Mouse (Mus musculus): ENCODE data around the gene Nup43. TPM values are rescaled to one million over a fixed set of nuclear protein-coding genes. Genes with fewer than 3 reads are reported as not detected.
"Not testable (repeated sequence)": the region's sequence is repeated elsewhere in the genome, so short reads cannot be mapped to it uniquely, and the experiment has no call there.

The Nup43 gene
- 30.3 and 30.5 TPM in 2 replicates for polyA plus RNA-seq (2015; fragmentation: Nextera tagmentation; extraction: Ambion mirVana)

DNA sequence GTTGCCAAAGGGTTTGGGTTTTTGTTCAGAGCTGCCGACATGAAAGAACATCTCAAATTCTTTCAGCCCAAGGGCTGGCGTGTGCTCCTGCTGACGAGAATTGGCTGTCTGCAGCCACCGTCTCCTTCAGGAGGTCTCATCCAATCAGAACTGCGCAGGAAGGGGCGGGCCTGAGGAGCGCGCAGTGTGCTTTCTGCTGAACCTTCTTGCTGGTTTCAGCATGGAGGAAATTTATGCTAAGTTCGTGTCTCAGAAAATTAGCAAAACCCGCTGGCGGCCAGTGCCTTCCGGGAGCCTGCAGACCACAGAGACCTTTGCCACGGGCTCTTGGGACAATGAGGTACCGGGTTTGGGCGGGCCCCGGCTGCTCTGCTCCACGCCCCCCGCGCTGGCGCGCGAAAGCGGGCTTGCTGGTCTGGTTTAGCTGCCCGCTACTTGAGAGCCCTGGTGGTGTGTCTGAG lies at the start of gene Nup43:
TSS of gene Nup43 (plus strand) at position 162 of the 461 bp plus-strand sequence.
- peak; percentile 87 for ATAC-seq
- Histone ChIP-seq H3K27me3 (replicated peaks; ENCODE audit: control insufficient read depth, insufficient read depth, low read length) (no peaks in the 10 kb centered on the region), H3K9ac (ENCODE audit: low read depth, low read length) (peak within 1 kb of the TSS; percentile 73), H3K27ac (ENCODE audit: low read depth, low read length) (peak within 1 kb of the TSS; percentile 78), H3K4me3 (ENCODE audit: low read length) (peak within 1 kb of the TSS; percentile 67), H3K36me3 (ENCODE audit: control insufficient read depth, insufficient read depth, low read length) (peaks cover 6% of the 10 kb centered on the region), H3K4me1 (ENCODE audit: control insufficient read depth, insufficient read depth, low read depth, low read length) (peaks cover 10% of the 10 kb centered on the region), H3K9me3 (ENCODE audit: control insufficient read depth, low read length) (no peaks in the 10 kb centered on the region), H3K4me2 (ENCODE audit: low read length) (peak within 1 kb of the TSS; percentile 68)
- 0% methylated on average over 24 of the region's 24 CpGs for WGBS

DNA sequence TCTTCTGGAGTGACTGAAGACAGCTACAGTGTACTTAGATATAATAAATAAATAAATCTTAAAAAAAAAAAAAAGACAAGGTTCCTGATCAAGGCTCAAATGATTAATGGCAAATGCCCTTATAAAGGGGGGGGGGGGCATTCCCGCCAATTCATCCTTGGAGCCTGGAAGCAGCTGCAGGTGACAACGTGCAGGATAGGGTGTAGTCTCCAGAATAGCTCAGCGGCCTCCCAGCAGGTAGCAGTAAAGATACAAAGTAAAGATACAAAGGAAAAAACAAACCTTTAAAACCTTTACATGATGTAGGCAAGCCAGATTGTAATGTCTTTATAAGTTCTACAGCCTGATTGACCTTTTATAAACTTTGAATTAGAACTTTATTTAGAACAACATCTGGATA lies 49.7 kb upstream of the Nup43 start:
- H3K4me2 ChIP-seq (ENCODE audit: low read length); H3K27ac ChIP-seq (ENCODE audit: low read depth, low read length); H3K9me3 ChIP-seq (ENCODE audit: control insufficient read depth, low read length); ATAC-seq; H3K36me3 ChIP-seq (ENCODE audit: control insufficient read depth, insufficient read depth, low read length); H3K27me3 ChIP-seq (replicated peaks; ENCODE audit: control insufficient read depth, insufficient read depth, low read length); H3K9ac ChIP-seq (ENCODE audit: low read depth, low read length); H3K4me1 ChIP-seq (ENCODE audit: control insufficient read depth, insufficient read depth, low read depth, low read length); H3K4me3 ChIP-seq (ENCODE audit: low read length): not testable (repeated sequence)
- 38% methylated on average over 3 of the region's 3 CpGs for WGBS

DNA sequence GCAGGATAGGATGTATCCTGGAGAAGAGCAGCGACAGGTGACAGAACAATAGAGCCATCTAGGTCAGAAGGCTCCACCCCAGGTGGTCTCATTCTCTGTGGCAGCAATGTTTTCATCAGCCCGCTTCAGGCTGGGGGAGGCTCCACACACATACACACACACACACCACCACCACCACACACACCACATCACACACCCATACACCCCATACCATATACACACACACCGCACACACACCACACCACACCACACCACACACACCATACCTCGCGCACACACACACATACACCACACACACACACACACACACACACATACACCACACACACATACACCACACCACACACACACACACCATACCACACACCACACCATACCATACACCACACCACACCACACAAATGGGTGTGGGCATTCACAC lies 47.5 kb upstream of the Nup43 start:
- Histone ChIP-seq H3K9ac (ENCODE audit: low read depth, low read length) (no peak overlapping the region), H3K36me3 (ENCODE audit: control insufficient read depth, insufficient read depth, low read length) (peaks cover 3% of the 10 kb centered on the region), H3K4me3 (ENCODE audit: low read length) (no peak overlapping the region), H3K9me3 (ENCODE audit: control insufficient read depth, low read length) (peaks cover 2% of the 10 kb centered on the region), H3K4me1 (ENCODE audit: control insufficient read depth, insufficient read depth, low read depth, low read length) (no peaks in the 10 kb centered on the region), H3K4me2 (ENCODE audit: low read length) (no peak overlapping the region), H3K27me3 (replicated peaks; ENCODE audit: control insufficient read depth, insufficient read depth, low read length) (no peaks in the 10 kb centered on the region), H3K27ac (ENCODE audit: low read depth, low read length) (no peak overlapping the region)
- no peak for ATAC-seq
- 74% methylated on average over 5 of the region's 5 CpGs for WGBS

DNA sequence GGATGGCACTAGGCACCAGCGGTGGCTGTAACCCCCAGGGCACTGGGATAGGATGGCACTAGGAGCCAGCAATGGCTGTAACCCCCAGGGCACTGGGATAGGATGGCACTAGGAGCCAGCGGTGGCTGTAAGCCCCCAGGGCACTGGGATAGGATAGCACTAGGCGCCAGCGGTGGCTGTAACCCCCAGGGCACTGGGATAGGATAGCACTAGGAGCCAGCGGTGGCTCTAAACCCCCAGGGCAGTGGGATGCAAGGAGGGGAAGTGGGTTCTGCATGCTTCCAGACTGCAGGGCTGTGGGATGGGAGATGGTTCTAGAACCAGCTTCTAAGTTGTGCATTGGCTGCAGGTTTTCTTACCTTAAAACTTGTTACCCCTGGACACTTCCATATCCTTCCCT lies 46.6 kb upstream of the Nup43 start:
- WGBS: 62% methylated on average over 5 of the region's 5 CpGs

DNA sequence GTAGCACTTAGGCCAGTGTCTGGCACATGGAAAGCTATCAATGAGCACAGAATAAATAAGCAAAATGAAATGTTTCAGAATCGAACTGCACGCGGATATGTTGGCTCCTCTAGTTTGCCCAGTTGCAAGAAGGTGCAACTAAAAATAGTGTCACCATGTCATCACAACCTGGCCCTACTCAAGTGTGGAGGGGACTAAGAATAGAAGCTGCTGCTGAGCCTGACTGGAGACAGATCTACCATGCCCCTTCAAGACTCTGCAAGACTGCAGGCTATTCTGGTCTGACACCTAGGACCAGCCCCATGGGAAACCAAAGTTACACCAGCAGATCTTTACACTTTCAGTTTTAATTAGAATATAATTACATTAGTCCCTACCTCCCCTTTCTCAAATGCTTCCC lies 44.9 kb upstream of the Nup43 start:
- H3K9me3 ChIP-seq (ENCODE audit: control insufficient read depth, low read length): no peaks in the 10 kb centered on the region
- no peak overlapping the region for H3K27ac ChIP-seq (ENCODE audit: low read depth, low read length)
- 89% methylated on average over 3 of the region's 3 CpGs for WGBS
- no peaks in the 10 kb centered on the region for H3K27me3 ChIP-seq (replicated peaks; ENCODE audit: control insufficient read depth, insufficient read depth, low read length)
- H3K4me2 ChIP-seq (ENCODE audit: low read length): no peak overlapping the region
- no peak overlapping the region for H3K9ac ChIP-seq (ENCODE audit: low read depth, low read length)
- peaks cover 3% of the 10 kb centered on the region for H3K36me3 ChIP-seq (ENCODE audit: control insufficient read depth, insufficient read depth, low read length)
- no peak for ATAC-seq
- no peaks in the 10 kb centered on the region for H3K4me1 ChIP-seq (ENCODE audit: control insufficient read depth, insufficient read depth, low read depth, low read length)
- no peak overlapping the region for H3K4me3 ChIP-seq (ENCODE audit: low read length)

More for the DNA sequence above, 46.6 kb upstream of the Nup43 start:
- Histone ChIP-seq H3K9me3 (ENCODE audit: control insufficient read depth, low read length) (no peaks in the 10 kb centered on the region), H3K36me3 (ENCODE audit: control insufficient read depth, insufficient read depth, low read length) (peaks cover 2% of the 10 kb centered on the region), H3K4me3 (ENCODE audit: low read length) (no peak overlapping the region), H3K27me3 (replicated peaks; ENCODE audit: control insufficient read depth, insufficient read depth, low read length) (no peaks in the 10 kb centered on the region), H3K4me2 (ENCODE audit: low read length) (no peak overlapping the region), H3K27ac (ENCODE audit: low read depth, low read length) (no peak overlapping the region), H3K4me1 (ENCODE audit: control insufficient read depth, insufficient read depth, low read depth, low read length) (no peaks in the 10 kb centered on the region), H3K9ac (ENCODE audit: low read depth, low read length) (no peak overlapping the region)
- ATAC-seq: no peak

DNA sequence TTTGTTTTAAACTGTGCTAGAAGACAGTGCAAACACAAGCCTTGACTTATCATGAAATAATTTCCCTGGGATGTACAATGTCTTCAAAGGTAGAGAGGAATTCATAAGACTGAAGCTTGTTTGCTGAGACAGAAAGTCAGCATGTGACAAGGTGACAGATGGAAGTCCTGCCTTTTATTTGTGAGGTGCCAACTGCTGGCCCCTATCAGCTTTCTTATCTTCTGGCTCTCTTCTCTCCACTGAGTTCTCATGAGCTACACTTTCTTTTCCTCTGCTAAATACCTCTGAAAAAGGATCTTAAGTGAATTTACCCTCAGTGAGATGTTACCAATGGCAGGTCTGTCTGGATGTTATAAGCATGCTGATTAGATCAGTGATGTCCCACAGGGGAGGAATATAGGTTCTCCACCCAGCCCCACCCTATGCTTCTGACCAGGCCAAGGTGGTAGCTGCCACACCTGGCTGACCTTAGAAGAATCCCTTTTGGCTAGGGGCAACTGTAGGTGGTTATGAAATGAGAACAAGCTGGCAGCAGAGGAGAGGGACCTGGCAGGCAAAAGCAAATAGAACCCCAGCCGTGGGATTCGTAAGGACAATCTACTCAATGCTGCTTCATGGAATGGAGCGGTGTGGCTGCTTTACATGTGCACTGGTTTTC lies 43.3 kb upstream of the Nup43 start:
- H3K27me3 ChIP-seq (replicated peaks; ENCODE audit: control insufficient read depth, insufficient read depth, low read length): no peaks in the 10 kb centered on the region
- no peak overlapping the region for H3K9ac ChIP-seq (ENCODE audit: low read depth, low read length)
- no peak overlapping the region for H3K4me3 ChIP-seq (ENCODE audit: low read length)
- H3K36me3 ChIP-seq (ENCODE audit: control insufficient read depth, insufficient read depth, low read length): peaks cover 6% of the 10 kb centered on the region
- H3K9me3 ChIP-seq (ENCODE audit: control insufficient read depth, low read length): no peaks in the 10 kb centered on the region
- H3K27ac ChIP-seq (ENCODE audit: low read depth, low read length): no peak overlapping the region
- H3K4me2 ChIP-seq (ENCODE audit: low read length): no peak overlapping the region
- WGBS: 92% methylated on average over 3 of the region's 3 CpGs
- no peaks in the 10 kb centered on the region for H3K4me1 ChIP-seq (ENCODE audit: control insufficient read depth, insufficient read depth, low read depth, low read length)
- ATAC-seq: no peak

DNA sequence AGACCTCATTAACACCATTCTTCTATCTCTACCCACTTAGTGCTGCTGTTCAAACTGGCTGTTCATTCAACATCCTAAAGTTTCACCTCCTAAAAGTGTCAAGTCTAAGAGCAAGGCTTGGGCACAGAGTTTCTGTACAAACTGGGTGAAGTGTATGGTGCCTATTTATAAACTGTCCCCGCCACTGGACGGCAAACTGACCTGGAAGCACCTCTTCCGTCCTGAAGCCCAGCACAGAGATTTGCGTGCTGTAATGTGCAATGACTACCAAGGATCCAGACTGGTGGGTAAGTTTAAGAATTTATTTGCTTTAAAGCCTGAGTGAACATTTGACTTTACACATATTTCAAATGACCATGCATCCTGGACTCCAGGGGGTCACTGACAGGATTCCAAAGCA lies 38.2 kb upstream of the Nup43 start:
- Histone ChIP-seq H3K27me3 (replicated peaks; ENCODE audit: control insufficient read depth, insufficient read depth, low read length) (no peaks in the 10 kb centered on the region), H3K27ac (ENCODE audit: low read depth, low read length) (no peak overlapping the region), H3K9me3 (ENCODE audit: control insufficient read depth, low read length) (no peaks in the 10 kb centered on the region), H3K4me3 (ENCODE audit: low read length) (no peak overlapping the region), H3K36me3 (ENCODE audit: control insufficient read depth, insufficient read depth, low read length) (peaks cover 16% of the 10 kb centered on the region), H3K4me2 (ENCODE audit: low read length) (no peak overlapping the region), H3K9ac (ENCODE audit: low read depth, low read length) (no peak overlapping the region), H3K4me1 (ENCODE audit: control insufficient read depth, insufficient read depth, low read depth, low read length) (no peaks in the 10 kb centered on the region)
- WGBS: 95% methylated on average over 4 of the region's 4 CpGs
- no peak for ATAC-seq

DNA sequence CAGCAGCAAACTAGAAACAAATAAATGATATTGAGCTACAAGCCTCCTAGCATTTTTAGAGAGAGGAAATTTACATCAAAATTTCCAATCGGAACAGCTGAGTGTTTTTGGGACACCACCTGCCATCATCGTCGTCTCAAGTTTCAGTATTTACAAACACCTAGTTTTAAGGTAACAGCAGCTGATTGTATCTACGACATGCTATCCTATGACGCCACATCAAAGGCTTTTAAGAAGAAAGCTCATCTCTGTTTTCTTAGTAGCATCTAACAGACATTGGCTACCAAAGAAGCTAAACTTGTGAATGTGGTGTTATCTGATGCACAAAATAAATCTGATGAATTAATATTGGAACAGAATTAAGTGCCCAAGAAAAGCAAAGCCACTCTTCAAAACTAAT lies 37.0 kb upstream of the Nup43 start:
- no peak overlapping the region for H3K4me3 ChIP-seq (ENCODE audit: low read length)
- 95% methylated on average over 5 of the region's 5 CpGs for WGBS
- H3K36me3 ChIP-seq (ENCODE audit: control insufficient read depth, insufficient read depth, low read length): peaks cover 16% of the 10 kb centered on the region
- no peak overlapping the region for H3K9ac ChIP-seq (ENCODE audit: low read depth, low read length)
- no peaks in the 10 kb centered on the region for H3K4me1 ChIP-seq (ENCODE audit: control insufficient read depth, insufficient read depth, low read depth, low read length)
- H3K27ac ChIP-seq (ENCODE audit: low read depth, low read length): no peak overlapping the region
- no peak for ATAC-seq
- no peaks in the 10 kb centered on the region for H3K27me3 ChIP-seq (replicated peaks; ENCODE audit: control insufficient read depth, insufficient read depth, low read length)
- H3K9me3 ChIP-seq (ENCODE audit: control insufficient read depth, low read length): no peaks in the 10 kb centered on the region
- no peak overlapping the region for H3K4me2 ChIP-seq (ENCODE audit: low read length)

DNA sequence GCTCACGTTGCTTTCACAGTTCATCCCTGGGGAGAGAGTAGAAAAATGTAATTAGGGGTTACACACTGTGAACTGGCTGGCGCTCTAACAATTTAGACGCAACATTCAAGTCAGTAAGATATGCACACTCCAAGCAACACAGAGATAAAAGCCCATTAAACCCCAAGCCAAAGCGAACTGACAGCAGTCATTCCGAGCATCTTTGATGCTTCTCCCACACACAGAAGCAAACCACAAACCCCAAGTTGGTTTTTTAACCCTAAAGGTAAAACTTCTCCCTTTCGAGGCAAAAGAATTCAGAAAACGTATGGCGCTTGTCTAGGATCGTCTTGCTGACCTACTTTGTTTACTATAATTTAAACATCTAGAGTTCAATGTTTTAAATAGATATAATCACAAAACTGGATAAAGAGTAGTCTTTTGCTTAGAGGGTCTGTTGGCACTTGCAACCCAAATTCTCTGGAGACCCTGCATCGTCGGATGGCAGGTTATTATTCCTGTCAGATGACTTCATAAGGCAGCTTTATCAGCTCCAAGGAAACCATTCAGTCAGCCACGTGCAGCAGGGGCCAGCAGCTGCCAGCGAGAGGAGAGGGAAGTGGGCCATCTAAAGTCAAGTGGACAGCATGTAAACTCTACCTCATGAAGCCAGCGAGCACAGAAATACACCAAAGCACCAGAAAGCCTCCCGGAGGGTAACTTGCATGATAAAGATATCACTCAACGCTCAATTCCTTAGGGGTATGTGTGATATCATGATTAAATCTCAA lies 36.2 kb upstream of the Nup43 start:
- no peak overlapping the region for H3K27ac ChIP-seq (ENCODE audit: low read depth, low read length)
- WGBS: 75% methylated on average over 16 of the region's 16 CpGs
- H3K36me3 ChIP-seq (ENCODE audit: control insufficient read depth, insufficient read depth, low read length): peaks cover 16% of the 10 kb centered on the region
- no peak overlapping the region for H3K9ac ChIP-seq (ENCODE audit: low read depth, low read length)
- H3K27me3 ChIP-seq (replicated peaks; ENCODE audit: control insufficient read depth, insufficient read depth, low read length): no peaks in the 10 kb centered on the region
- H3K4me1 ChIP-seq (ENCODE audit: control insufficient read depth, insufficient read depth, low read depth, low read length): no peaks in the 10 kb centered on the region
- no peak overlapping the region for H3K4me3 ChIP-seq (ENCODE audit: low read length)
- no peak for ATAC-seq
- no peaks in the 10 kb centered on the region for H3K9me3 ChIP-seq (ENCODE audit: control insufficient read depth, low read length)
- H3K4me2 ChIP-seq (ENCODE audit: low read length): no peak overlapping the region
